Mouse (Mus musculus) cerebral cortex, adult 2 months (tissue): ENCODE results near the gene Wdr83.

ENCODE experiments used
- WGBS: fragments of 180-500 bp; shearing (Covaris S2); methylation state at CpG from one replicate; pipeline ENCODE4 v1.1.7; 2018; 5-methylcytosine and 5-hydroxymethylcytosine counted together

The Wdr83 gene

DNA sequence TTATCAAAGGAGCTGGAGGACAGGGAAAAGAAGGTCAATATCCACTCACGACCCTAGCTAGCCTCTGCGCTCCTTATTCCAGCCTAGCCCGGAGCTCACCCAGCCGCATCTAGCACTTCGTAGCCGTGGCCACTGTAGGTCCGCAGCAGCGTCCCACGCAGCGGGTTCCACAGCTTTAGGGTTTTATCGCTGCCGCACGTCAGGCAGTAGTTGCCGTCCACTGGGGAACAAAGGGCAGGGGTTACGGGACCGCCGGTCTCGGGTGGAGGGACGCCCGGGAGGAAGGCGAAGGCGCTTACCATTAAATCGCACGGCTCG lies 933 bp downstream of the Wdr83 start:
- under 1% methylated on average over 25 of the region's 25 CpGs for WGBS

GRCm38 (mm10) chr8:85076993-85077392 lies 4.1 kb downstream of the Wdr83 start:
- 0% methylated on average over 2 of the region's 2 CpGs for WGBS

GRCm38 (mm10) chr8:85076001-85076400 lies 5.1 kb downstream of the Wdr83 start:
- WGBS = 78% methylated on average over 9 of the region's 9 CpGs

DNA sequence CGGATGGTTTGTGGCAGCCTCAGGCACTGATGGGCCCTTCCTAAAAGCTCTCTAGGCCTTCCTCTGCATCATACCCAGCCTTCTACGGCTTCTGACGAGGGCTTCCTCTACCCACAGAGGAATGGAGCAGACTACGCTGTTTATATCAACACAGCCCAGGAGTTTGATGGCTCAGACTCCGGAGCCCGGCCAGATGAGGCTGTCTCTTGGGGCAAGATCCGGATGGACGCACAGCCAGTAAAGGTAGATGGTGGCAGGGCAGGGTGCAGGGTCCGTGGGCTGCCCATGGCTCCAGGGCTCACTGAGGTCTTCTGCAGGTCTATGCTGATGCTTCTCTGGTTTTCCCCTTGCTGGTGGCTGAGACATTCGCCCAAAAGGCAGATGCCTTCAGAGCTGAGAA lies 6.5 kb downstream of the Wdr83 start:
- 92% methylated on average over 10 of the region's 10 CpGs for WGBS

DNA sequence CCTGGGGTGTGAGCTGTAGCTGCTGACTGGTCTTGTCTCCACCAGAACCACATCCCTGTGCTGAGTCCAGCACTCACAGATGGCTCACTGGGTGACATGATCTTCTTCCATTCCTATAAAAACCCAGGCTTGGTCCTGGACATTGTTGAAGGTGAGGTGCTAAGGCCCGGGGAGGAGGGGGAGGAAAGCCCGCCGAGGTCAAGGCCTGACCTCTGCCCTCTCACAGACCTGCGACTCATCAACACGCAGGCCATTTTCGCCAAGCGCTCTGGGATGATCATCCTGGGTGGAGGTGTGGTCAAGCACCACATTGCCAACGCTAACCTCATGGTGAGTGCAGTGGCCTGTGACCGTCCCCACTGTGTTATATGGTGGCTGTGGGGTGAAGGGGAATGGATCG lies 6.9 kb downstream of the Wdr83 start:
- 88% methylated on average over 10 of the region's 10 CpGs for WGBS

GRCm38 (mm10) chr8:85073041-85073612 lies 8.0 kb downstream of the Wdr83 start:
- WGBS = 81% methylated on average over 15 of the region's 15 CpGs

DNA sequence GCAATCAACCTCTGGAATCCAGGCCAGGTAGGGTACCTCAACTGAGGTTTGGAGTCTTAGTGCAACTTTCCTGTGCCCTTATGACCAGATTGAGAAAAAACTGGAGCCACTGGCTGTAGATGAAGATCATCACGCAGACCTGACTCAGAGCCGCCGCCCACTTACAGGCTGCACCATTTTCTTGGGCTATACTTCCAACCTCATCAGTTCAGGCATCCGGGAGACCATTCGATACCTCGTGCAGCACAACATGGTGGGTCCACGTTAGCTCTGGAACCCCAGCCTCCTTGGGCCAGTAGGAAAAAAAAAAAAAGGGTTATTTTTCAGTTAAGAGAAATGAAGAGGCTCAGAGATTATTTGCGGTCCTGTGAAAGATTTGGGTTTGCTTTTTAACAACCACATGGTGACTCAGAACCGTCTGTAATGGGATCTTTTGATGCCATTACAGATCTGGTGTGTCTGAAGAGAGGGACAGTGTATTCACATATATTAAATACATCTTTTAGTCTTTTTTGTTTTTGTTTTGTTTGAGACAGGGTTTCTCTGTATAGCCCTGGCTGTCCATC lies 8.7 kb downstream of the Wdr83 start:
- 18% methylated on average over 9 of the region's 9 CpGs for WGBS

GRCm38 (mm10) chr8:85071514-85072281 lies 9.4 kb downstream of the Wdr83 start, which contains the start of gene Dhps:
Dhps (plus strand) TSS chr8:85071757.
- WGBS = under 1% methylated on average over 68 of the region's 68 CpGs

DNA sequence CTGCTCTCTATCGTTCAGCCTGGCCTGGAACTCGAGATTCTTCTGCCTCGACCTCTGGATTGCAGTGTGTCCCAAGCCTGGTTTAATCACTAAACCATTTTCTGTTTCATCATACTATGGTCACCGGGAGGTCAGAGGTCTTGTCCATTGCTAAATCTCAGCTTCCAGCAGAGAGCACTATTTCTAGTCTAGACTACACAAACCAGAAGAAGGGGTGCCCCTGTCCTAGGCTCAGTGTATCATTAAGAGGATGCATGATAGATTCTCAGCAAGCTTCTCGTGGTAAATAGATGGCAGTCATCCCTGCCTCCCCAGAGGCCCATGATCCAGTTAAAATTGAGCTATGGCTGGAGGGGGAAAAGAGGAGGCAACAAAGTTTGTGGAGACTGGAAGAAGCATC lies 10.1 kb downstream of the Wdr83 start:
- 84% methylated on average over 5 of the region's 5 CpGs for WGBS

GRCm38 (mm10) chr8:85067982-85068381 lies 13.1 kb downstream of the Wdr83 start, which contains the start of gene Gm5741:
Gm5741 (minus strand) TSS chr8:85067982.

DNA sequence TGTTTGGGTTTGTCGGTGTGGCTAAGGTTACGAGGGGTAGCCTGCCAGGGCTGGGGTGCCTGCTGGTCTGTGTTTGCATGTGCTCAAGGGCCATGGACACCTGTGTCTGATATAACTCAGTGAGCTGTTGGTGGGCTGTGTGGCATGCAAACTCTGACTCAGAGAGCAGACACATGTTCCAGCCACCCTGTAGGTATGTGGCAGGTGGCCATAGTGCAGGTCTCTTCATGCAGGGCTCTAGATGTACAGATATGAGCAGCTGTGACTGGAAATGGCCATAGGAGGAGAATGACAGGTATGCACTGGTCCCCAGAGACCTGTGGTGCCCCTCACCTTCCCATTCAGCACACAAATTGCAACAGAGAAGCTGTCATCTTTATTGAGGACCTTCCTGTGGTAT lies 14.0 kb downstream of the Wdr83 start:
- 94% methylated on average over 2 of the region's 2 CpGs for WGBS

GRCm38 (mm10) chr8:85065213-85065612 lies 15.9 kb downstream of the Wdr83 start:
- WGBS = 41% methylated on average over 2 of the region's 2 CpGs

GRCm38 (mm10) chr8:85062603-85063002 lies 18.5 kb downstream of the Wdr83 start:
- WGBS = 96% methylated on average over 4 of the region's 4 CpGs

GRCm38 (mm10) chr8:85059879-85060616 lies 21.1 kb downstream of the Wdr83 start, which contains the start of gene Fbxw9:
Fbxw9 (plus strand) TSS chr8:85060055.
- under 1% methylated on average over 53 of the region's 53 CpGs for WGBS

DNA sequence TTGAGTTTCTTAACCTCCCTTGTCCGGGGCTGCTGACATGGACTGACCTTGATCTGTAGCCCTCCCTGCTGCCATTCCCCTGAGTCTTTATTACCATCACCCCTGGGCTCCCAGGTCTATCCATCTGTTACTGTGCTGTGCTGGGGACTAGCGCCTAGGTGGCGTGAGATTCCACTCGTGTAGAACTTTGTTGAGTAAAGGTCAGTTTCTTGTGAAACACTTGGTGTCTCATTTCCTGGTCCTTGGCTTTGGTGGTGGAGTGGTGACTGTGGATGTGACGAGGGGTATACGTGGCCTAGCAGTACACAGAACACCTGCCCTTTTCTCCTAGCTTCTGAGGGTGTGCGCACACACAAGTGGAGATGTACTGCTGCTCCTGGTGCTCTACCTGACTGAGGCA lies 23.7 kb downstream of the Wdr83 start:
- WGBS = 80% methylated on average over 7 of the region's 7 CpGs

- 93% methylated on average over 6 of the region's 6 CpGs for WGBS
These were observed 37.5 kb downstream of the Wdr83 start for GRCm38 (mm10) chr8:85043619-85044018.

GRCm38 (mm10) chr8:85037681-85038531 lies 43.2 kb downstream of the Wdr83 start:
- WGBS = under 1% methylated on average over 57 of the region's 57 CpGs

DNA sequence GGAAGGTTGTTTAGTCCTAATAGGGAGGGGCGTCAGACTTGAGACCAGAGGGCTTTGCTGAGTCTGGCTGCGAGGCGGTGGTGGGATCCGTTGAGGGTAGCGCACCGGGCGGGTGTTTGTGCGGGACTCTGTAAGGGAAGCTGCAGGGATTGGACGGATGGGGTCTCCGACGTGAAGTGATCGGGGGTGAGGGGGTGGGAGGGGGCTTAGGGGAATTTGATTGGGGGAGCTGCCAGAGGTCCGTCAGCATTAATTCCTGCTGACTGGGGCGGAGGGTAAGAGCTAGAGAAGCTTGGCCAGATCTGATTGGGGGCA lies 43.8 kb downstream of the Wdr83 start:
- 2% methylated on average over 14 of the region's 14 CpGs for WGBS

GRCm38 (mm10) chr8:85036718-85037365 lies 44.3 kb downstream of the Wdr83 start, which contains the start of gene Tnpo2:
Tnpo2 (plus strand) TSS chr8:85036915.
- WGBS = under 1% methylated on average over 59 of the region's 59 CpGs

- WGBS = under 1% methylated on average over 9 of the region's 9 CpGs
These were observed 44.8 kb downstream of the Wdr83 start for GRCm38 (mm10) chr8:85036381-85036717.

- WGBS = under 1% methylated on average over 15 of the region's 15 CpGs
These were observed 45.3 kb downstream of the Wdr83 start for GRCm38 (mm10) chr8:85035728-85036310.
